Mouse (Mus musculus): ENCODE data around the gene Vmn1r78.
"Not testable (repeated sequence)": the region's sequence is repeated elsewhere in the genome, so short reads cannot be mapped to it uniquely, and the experiment has no call there.

Gene Vmn1r78

DNA sequence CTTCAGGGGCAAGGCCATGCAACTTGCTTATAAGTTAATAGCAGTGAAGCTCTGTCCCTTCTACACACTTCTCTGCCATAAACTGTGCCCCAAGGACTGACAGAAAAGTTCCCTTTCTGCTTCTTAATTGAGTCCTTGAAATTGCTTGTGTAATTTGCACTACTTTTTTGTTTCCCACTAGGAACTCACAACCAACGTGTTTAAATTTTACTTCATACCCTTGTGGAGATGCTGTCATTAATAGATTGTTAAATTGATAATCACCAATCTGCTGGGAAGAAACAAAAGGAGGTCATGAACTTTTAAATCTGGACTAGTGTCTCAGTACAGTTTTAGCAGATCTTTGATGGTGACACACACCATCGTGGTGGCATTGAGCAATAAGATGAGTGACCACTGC is at the start of gene Vmn1r78:
TSS of gene Vmn1r78 (plus strand) at position 301 of the 400 bp plus-strand sequence.
- DNase-seq (ENCODE audit: low spot score) = no peak

DNA sequence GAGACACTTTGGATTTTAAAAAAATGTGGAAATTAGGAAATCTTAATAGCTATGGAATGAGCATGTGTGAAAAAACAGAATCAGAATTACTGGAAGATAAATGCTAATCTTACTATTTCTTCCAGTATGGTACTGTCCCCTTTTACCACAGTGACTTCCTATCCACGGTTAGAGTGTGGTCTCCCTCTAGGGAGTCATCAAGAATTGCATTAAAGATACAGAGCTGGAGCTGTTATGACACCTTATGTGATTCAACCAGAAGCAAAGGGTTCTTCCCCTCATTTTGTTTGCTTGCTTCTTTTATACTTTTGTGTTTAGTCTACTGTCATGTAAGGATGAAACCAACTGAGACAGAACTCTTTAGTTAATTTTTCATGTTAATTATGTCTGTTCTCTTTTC is 6.4 kb downstream of the Vmn1r78 start:
- DNase-seq (ENCODE audit: low spot score) = not testable (repeated sequence)

DNA sequence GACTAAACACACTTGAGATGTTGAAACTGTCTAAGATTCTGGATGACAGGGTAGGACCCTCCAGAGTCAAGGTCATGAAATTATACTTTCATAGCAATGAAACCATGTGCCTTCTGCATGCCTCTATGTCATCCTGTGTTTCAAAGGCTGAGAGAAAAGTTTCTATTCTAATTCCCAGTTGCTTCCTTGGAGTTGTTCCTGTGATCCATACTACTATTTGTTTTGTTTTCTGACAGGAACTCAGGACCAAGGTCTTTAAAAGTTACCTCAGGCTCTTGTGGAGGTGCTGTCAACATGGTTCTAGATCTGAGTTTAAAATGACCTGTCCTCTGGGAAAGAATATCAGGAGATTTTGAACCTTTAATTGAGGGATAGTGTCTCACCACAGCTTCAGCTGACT is 20.9 kb downstream of the Vmn1r78 start, which contains the start of gene Vmn1r79:
TSS of gene Vmn1r79 (plus strand) at position 301 of the 400 bp plus-strand sequence.
- not testable (repeated sequence) for DNase-seq (ENCODE audit: low spot score)

DNA sequence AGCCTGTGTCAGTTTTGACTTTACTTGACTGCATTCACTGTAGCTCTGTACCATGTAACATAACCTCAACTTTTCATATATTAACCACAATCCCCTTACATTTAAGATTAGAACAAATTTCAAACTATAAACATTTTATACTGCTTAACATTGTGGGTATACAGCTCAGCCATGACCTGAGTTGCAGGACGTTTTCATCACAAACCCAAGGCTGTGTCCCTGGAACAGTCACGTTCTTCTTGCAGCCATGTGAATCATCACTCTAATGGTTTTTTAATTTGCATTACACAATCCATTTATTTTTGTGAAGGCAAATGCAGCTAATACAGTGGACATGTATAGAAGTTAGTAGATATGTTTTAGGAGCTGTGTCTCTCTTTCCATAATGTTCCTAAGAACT is 22.9 kb downstream of the Vmn1r78 start:
- DNase-seq (ENCODE audit: low spot score) = not testable (repeated sequence)

DNA sequence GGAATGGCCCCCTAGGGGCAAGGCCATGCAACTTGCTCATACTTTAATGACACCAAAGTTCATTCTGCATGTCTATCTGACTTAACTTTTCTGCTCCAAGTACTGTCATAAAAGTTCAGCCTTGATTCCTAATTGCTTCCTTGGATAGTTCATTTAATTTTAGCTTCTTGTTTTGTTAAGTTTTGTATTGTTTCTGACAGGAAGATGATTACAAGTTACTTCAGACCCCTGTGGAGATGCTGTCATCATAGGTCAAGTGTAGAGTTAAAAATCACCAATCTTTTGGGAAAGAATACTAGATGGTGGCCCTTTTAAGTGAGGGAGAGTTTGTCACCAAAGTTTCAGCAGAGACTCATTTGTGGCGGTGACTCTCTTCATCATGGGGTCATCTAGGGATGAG is 38.9 kb downstream of the Vmn1r78 start, which contains the start of gene Vmn1r80:
TSS of gene Vmn1r80 (plus strand) at position 301 of the 400 bp plus-strand sequence.
- no peak for DNase-seq (ENCODE audit: low spot score)

DNA sequence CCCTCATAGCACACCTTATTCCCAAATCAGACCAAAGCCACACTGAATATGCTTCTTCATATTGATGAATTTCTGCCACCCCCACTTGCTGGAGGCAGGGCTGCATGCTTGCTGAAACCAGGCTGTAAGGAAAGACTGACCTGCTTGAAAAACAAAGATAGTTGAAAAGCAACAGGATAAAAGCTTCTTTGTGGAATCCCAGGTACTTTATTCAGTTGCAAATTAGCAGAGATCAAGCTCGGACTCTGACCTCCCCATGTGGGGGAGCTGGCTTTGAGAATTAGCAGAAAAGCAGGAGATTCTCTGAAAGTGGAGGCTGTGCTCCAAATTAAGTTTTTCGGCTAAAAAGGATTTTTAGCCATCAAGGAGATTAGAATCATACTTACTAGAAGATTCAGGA is 54.1 kb downstream of the Vmn1r78 start:
- no peak for DNase-seq (ENCODE audit: low spot score)
